Mouse (Mus musculus): ENCODE data around the gene Noct. TPM values are rescaled to one million over a fixed set of nuclear protein-coding genes. Genes with fewer than 3 reads are reported as not detected.

The Noct gene
- total and polyA plus RNA-seq, 3 experiments: 8.7 to 13.8 (median 12.0) TPM

- H3K79me2 ChIP-seq (replicated peaks; ENCODE audit: control insufficient read depth, extremely low read depth, insufficient read depth, poor library complexity, severe bottlenecking): no peaks in the 10 kb centered on the region
- in situ Hi-C loops (cut with MboI; ENCODE audit: low pct_ligation_motif_present, low pct_unique_long_range_greater_than_20kb, low sequenced_read_pairs): no loop called here
- H3K9ac ChIP-seq (ENCODE audit: insufficient read depth, low read depth): no peak overlapping the region
- no peaks in the 10 kb centered on the region for H3K9me3 ChIP-seq (replicated peaks; ENCODE audit: low read length)
- H3K4me1 ChIP-seq (ENCODE audit: control insufficient read depth in 1 of 2, insufficient read depth in 2 of 2): no peaks in the 10 kb centered on the region
- peaks cover 0 to 4% of the 10 kb centered on the region in 2 experiments for H3K36me3 ChIP-seq (replicated peaks in 1 of 2; ENCODE audit: control insufficient read depth in 1 of 2, insufficient read depth in 1 of 2, low read length in 1 of 2)
- DNase-seq (ENCODE audit: extremely low read depth): no peak
- H3K4me2 ChIP-seq (ENCODE audit: insufficient read depth, low read depth, poor library complexity, severe bottlenecking): no peak overlapping the region
- no peak overlapping the region for H3K4me3 ChIP-seq (replicated peaks in 1 of 3; ENCODE audit: low read depth in 2 of 3, low read length in 2 of 3, poor library complexity in 1 of 3)
- dilution Hi-C loops (cut with MboI; ENCODE audit: extremely low pct_ligation_motif_present, extremely low pct_unique_long_range_greater_than_20kb, low sequenced_read_pairs): no loop called here
- no peak overlapping the region for H3K27ac ChIP-seq (ENCODE audit: insufficient read depth, low read depth)
- no peak for TF ChIP-seq RCOR1 (conservative IDR thresholded peaks at IDR 0.05; ENCODE audit: low read depth, low read length)
- TF ChIP-seq ZKSCAN1 (IDR thresholded peaks at IDR 0.05; ENCODE audit: borderline replicate concordance, low read depth, low read length): no peak
- no peak for TF ChIP-seq NELFE (IDR thresholded peaks at IDR 0.05; ENCODE audit: low read depth, low read length)
- TF ChIP-seq E2F4 (IDR thresholded peaks at IDR 0.05; ENCODE audit: insufficient replicate concordance, low read depth, low read length): no peak
- no peak for TF ChIP-seq EP300 (IDR thresholded peaks at IDR 0.05; ENCODE audit: low read length)
- no peak for TF ChIP-seq KAT2A (IDR thresholded peaks at IDR 0.05; ENCODE audit: insufficient replicate concordance, low read length)
- TF ChIP-seq HCFC1 (IDR thresholded peaks at IDR 0.05; ENCODE audit: low read depth, low read length): no peak
- no peak for TF ChIP-seq MAFK (IDR thresholded peaks at IDR 0.05; ENCODE audit: insufficient replicate concordance, low read length)
- no peak for TF ChIP-seq CTCF (conservative IDR thresholded peaks at IDR 0.05 in 1 of 2, IDR thresholded peaks at IDR 0.05 in 1 of 2; ENCODE audit: low read depth in 2 of 2, low read length in 2 of 2)
- no peak for TF ChIP-seq CHD1 (IDR thresholded peaks at IDR 0.05; ENCODE audit: low read depth, low read length)
- no peak for TF ChIP-seq NRF1 (IDR thresholded peaks at IDR 0.05; ENCODE audit: low read depth, low read length)
- no peaks in the 10 kb centered on the region for H3K27me3 ChIP-seq (replicated peaks)
Measured at GRCm38 (mm10) chr3:51294251-51294650, 70.0 kb downstream of the Noct start.

GRCm38 (mm10) chr3:51295225-51295624 lies 71.0 kb downstream of the Noct start:
- H3K36me3 ChIP-seq (replicated peaks in 1 of 2; ENCODE audit: control insufficient read depth in 1 of 2, insufficient read depth in 1 of 2, low read length in 1 of 2): peaks cover 0 to 4% of the 10 kb centered on the region in 2 experiments
- dilution Hi-C loops (cut with MboI; ENCODE audit: extremely low pct_ligation_motif_present, extremely low pct_unique_long_range_greater_than_20kb, low sequenced_read_pairs) (no loop called here), in situ Hi-C loops (cut with MboI; ENCODE audit: low pct_ligation_motif_present, low pct_unique_long_range_greater_than_20kb, low sequenced_read_pairs) (no loop called here)
- H3K4me3 ChIP-seq (replicated peaks in 1 of 3; ENCODE audit: low read depth in 2 of 3, low read length in 2 of 3, poor library complexity in 1 of 3): no peak overlapping the region
- H3K27me3 ChIP-seq (replicated peaks): no peaks in the 10 kb centered on the region
- H3K79me2 ChIP-seq (replicated peaks; ENCODE audit: control insufficient read depth, extremely low read depth, insufficient read depth, poor library complexity, severe bottlenecking): no peaks in the 10 kb centered on the region
- TF ChIP-seq EP300 (IDR thresholded peaks at IDR 0.05; ENCODE audit: low read length): no peak
- no peak for TF ChIP-seq USF2 (conservative IDR thresholded peaks at IDR 0.05; ENCODE audit: low read depth, low read length)
- TF ChIP-seq ZC3H11A (IDR thresholded peaks at IDR 0.05; ENCODE audit: low read depth, low read length): no peak
- no peak for TF ChIP-seq POLR2A (IDR thresholded peaks at IDR 0.05; ENCODE audit: low read depth, low read length)
- TF ChIP-seq CHD2 (IDR thresholded peaks at IDR 0.05; ENCODE audit: low read length): no peak
- no peak for TF ChIP-seq MYC (IDR thresholded peaks at IDR 0.05; ENCODE audit: low read depth, low read length)
- TF ChIP-seq CHD1 (IDR thresholded peaks at IDR 0.05; ENCODE audit: low read depth, low read length): no peak
- TF ChIP-seq NRF1 (IDR thresholded peaks at IDR 0.05; ENCODE audit: low read depth, low read length): no peak
- no peak for TF ChIP-seq MAX (IDR thresholded peaks at IDR 0.05; ENCODE audit: low read length)
- no peak for TF ChIP-seq RCOR1 (conservative IDR thresholded peaks at IDR 0.05; ENCODE audit: low read depth, low read length)
- TF ChIP-seq UBTF (IDR thresholded peaks at IDR 0.05; ENCODE audit: low read depth, low read length): no peak
- TF ChIP-seq SMC3 (IDR thresholded peaks at IDR 0.05; ENCODE audit: low read depth, low read length): no peak
- no peak for TF ChIP-seq MEF2A (IDR thresholded peaks at IDR 0.05; ENCODE audit: borderline replicate concordance, low read depth, low read length)
- TF ChIP-seq BHLHE40 (IDR thresholded peaks at IDR 0.05; ENCODE audit: low read depth, low read length): no peak
- TF ChIP-seq PAX5 (IDR thresholded peaks at IDR 0.05; ENCODE audit: low read length): no peak
- TF ChIP-seq CTCF (conservative IDR thresholded peaks at IDR 0.05 in 1 of 2, IDR thresholded peaks at IDR 0.05 in 1 of 2; ENCODE audit: low read depth in 2 of 2, low read length in 2 of 2): no peak
- no peak for TF ChIP-seq JUND (conservative IDR thresholded peaks at IDR 0.05; ENCODE audit: low read depth, low read length)
- no peak for TF ChIP-seq USF1 (IDR thresholded peaks at IDR 0.05; ENCODE audit: low read depth, low read length)
- no peak overlapping the region for H3K4me2 ChIP-seq (ENCODE audit: insufficient read depth, low read depth, poor library complexity, severe bottlenecking)
- no peaks in the 10 kb centered on the region for H3K9me3 ChIP-seq (replicated peaks; ENCODE audit: low read length)
- H3K27ac ChIP-seq (ENCODE audit: insufficient read depth, low read depth): no peak overlapping the region
- H3K9ac ChIP-seq (ENCODE audit: insufficient read depth, low read depth): no peak overlapping the region
- H3K4me1 ChIP-seq (ENCODE audit: control insufficient read depth in 1 of 2, insufficient read depth in 2 of 2): no peaks in the 10 kb centered on the region
- DNase-seq (ENCODE audit: extremely low read depth): no peak

All from CH12.LX (cell line).